Mouse (Mus musculus) thymus, postnatal 0 days (tissue): Measurements from ENCODE around the gene Pik3cd. TPM values are rescaled to one million over a fixed set of nuclear protein-coding genes. Genes with fewer than 3 reads are reported as not detected.
"Not testable (repeated sequence)": the region's sequence is repeated elsewhere in the genome, so short reads cannot be mapped to it uniquely, and the experiment has no call there.

ENCODE experiments used
- DNase-seq: peaks from one replicate; pipeline ENCODE4 v3.0.0-alpha.2; 2015; ENCODE audit warnings: low spot score
- polyA plus RNA-seq: library from polyadenylated mRNA; unstranded; fragments of >200 nt; fragmentation: Nextera tagmentation; extraction: Ambion mirVana; gene quantifications from 2 replicates; pipeline ENCODE4 v1.2.1, GENCODE M21; 2015

Pik3cd gene
- 27.5 and 31.2 TPM in 2 replicates for polyA plus RNA-seq

DNA sequence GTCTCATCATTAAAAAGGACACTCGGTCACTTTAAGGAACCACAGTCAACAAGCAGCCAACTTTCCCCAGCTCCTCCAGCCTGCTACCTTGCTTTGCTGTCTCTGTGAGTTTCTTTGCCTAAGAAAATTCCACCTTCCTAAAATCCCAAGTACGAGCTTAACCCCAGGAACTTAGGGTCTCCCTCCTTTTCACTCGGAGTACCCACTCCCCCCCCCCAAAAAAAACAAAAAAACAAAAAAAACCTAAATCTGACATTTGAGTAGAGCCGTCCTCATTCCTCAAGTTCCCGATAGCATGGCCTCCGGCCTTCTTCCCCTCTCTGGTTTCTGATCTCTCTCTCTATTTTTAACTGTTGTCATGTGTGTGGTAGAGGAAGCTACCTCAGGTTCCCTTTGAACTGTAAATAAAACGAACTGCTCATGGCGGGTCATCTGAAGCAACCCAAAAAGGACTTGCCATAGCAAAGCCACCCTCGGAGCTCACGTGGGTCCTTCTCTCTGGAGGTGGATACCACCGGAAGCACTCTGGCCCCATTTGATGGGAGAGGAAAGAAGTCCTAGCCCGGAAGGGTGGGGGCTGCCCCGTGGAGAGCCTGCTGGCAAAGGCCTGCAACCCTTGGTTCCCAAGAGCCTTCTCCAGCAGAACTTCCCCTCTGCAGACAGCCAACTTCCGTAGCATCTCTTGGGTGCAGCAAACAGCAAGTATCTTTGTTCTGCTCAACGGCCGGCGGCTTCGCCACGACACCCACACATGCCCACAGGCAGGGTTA, at the start of gene Pik3cd:
Gene Pik3cd (minus strand): TSS at position 362 of the 770 bp plus-strand sequence.
- peak; percentile 67 for DNase-seq

DNA sequence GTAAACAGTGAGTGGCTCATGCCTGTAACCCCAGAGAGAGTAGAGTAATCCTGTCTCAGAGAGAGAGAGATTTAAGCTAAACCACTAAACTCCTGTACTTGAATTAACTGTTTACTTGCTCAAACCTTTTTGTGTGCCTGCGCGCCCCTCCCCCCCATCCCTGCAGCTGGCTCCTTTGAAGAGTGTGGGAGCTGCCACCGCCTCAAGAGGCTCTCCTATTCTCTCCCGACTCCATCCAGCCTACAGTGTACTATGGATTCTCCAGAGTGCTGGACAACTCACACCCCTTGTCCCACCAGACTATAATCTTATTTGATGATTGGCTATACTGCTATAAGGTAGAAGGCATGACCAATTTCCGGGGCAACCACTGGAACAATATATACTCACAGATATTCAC, 48.3 kb upstream of the Pik3cd start:
- DNase-seq = no peak

DNA sequence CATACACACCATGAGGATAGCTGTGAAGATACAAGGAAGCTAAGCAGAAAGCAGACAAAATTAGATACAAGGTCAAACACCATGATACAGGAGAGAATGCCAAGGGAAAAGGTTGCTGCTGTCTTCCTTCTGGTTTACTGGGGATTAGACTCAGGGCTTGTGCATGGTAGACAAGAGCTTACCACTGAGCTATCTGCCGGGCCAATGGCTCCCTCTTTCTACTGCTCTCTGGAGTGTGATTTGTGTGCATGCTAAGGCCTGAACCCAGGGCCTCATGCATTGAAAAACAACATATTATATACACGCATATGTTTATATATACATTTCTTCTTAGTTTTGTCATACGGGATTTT, 47.3 kb upstream of the Pik3cd start:
- DNase-seq = not testable (repeated sequence)

DNA sequence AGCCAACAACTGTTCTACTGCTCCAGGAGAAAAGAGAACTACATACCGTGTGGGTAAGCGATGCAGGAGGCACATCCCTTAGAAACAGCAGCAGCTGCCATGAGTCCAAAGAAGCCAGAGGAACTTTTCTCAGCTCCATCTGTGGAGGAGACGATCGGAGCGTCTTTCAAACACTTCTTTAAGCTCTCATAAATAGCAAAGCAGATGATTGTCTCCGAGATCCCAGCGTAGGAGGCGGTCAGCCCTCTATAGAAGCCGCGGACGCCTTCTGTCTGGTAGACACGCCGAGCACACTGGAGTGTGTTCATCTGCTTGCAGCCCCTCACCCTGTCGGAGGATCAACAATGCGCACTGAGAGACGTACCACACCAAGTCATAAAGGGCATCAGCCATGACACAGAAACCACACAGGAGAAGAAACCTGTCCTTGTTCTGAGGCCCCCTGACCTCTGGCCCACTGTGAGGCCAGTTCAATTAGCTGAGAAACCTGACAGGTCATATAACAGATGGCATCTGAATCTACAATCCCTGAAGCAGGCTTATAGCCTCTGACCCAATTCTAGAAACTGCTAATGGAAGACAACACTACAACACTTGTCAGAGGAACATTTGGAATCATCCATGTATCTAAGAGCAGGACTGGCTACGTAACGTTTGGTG, 46.8 kb upstream of the Pik3cd start:
- no peak for DNase-seq

DNA sequence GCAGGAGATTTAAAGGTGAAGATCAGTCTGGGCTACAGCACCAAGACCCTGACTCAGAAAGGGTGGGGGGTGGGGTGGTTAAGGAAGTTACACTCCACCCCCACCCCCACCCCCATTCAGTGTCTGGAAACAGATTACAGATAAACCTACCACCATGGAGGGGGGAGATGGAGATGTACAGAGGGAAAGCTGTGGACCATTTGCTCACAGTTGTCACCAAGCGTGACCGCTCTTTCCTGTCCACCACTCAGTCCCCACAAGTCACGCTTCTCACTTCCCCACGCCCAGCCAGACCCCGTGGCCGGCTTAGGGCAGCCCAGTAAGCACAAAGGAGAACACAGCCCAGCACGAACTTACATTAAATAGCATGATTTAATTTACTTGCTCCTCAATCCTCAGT, 41.7 kb upstream of the Pik3cd start:
- DNase-seq = no peak

DNA sequence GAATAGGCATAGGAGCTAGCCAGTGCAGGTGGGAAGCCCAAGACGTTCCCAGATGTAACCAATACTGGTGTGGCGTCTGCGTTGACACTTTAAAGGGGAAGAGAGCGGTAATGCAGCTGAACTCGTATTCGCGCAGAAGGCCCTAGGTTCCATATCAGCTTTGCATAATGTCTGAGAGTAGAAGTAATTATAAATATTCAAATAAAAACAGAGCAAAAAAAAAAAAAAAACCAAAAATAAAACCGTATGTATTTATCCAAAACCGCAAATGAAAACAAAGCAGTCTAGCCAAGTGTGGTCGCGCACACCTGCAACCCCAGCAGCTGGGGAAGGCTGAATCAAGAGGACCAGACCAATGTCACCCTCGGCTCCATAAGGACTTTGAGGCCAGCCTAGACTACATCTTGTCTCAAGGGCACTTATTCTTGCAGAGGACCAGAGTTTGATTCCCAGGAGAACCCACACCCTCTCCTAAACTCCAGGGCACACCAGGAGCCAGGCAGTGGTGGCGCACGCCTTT, 39.7 kb upstream of the Pik3cd start:
- DNase-seq = no peak

DNA sequence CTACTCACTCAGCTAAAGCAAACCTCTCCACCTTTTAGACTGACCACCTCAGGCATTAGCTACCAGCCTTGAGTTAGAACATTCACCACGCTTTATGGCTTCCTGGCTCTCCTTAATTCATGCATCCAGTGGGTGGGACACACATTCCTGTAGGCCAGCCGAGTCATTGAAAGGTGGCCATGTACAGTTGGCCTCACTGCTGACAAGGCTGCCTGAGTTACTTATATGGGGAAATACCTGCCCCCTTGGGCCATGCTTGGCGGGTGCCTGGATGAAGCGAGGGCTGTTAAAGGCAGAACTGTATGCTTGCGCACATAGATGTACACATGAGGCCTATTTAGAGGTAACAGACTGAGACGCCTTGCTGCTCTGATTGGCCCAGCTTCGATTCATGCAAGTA, 37.9 kb upstream of the Pik3cd start:
- no peak for DNase-seq

DNA sequence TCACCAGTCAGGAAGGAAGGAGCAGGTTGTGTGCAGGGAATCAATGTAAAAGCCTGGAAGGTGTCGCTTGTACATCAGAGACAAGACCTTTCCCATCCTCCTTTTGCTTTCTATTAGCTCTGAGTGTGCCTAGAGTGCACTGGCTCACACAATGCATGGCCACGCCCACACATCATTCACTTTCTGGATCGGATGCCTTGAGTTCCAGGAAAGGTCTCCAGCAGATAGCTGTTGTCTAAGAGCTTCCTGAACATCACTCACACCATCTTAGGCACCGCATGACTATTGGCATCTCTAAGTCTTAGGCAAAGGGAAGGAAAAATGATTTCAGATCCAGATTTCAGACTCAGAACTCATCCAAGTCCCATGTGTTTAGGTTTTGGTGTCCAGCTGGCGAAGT, 37.1 kb upstream of the Pik3cd start:
- no peak for DNase-seq

DNA sequence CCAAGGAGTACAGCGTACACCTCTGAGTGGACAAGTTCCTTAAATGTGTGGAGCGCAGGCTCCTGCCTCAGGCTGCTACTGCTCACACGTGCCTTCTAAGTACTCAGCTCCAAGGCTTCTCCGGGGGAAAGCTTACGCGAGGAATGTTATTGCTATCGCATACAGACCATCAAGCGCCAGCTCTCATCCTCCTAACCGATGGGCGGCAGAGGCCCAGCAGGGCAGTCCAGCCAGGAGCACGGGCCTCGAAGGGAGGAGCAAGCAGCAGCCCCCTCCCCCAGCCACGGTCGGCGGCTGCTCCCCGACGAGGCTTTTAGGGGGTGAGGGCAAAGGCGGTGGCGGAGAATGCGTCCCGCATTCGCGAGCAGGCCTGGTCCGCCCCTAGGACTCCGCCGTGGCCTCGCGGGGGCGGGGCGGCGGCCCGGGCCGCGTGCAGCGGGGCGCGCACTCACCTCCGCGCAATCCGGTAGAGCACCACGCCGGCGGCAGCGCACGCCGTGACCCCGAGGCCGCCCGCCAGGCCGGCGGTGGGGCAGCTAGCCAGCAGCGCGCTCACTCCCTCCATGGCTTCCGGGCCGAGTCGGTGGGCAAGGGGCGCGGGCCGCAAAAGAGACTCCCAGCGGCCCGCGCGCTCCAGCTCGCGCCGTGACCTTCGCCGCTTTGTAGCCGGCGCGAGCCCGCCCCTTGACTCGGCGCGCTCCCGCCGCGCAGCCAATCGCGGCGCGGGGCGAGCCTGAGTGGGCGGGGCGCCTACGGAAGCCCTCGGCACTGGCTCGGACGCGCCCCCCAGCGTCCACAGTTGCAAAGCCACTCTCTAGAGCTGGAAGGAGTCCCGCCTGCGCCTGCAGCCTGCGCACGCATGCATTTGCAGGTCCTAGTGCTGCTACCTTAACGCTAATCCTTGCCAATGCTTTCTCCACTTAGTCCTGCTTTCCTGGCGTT, 35.3 kb upstream of the Pik3cd start, which contains the start of gene Tmem201:
Gene Tmem201 (minus strand): TSS at position 662 of the 942 bp plus-strand sequence.
- peak; percentile 97 for DNase-seq

DNA sequence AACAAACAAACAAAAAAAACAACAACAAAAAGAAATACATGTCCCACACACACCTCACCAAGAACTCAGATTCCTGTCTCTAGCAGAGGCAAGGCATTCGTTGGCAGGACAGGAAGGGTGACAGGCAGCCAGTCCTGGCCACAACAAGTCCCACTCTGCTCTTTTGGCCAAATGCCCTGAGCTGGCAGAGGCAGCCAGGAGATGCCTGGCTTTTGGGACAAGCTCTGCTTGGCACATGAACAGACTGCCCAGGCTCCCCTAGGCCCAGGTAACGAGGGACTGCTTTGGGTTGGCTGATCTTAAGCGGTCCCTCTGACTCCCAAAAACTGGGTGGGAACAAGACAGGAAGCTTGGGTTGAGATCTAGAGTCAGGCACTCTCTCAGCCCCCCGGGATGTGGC, 34.2 kb upstream of the Pik3cd start:
- no peak for DNase-seq

DNA sequence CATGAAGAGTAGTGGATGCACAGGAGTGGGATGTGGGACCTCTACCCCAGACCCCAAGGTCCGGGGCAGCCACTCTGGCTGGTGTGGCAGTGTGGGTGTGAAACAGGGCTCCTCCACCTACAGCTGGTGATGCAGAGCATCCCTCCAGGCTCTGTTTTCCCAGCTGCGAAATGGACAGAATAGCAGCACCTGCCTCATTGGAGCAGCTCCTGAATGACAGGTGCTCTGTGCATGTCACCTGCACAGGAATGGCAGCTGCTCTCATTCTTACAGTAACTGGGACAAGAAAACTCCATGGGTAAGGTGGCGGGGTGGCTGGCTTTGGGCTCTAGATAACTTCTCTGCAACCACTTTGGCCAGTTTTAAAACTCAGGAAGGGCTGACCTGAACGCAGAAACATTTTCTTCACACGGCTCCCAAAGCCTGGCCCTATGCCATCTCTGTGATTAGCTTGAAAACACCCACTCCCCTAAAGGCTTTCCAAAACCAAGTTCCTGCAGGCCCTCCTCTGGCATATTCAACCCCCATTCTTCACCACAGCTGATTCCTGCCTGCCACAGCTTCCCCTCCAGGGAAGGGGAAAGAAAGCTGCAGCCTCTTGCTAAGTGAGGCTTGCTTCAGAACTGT, 33.4 kb upstream of the Pik3cd start:
- DNase-seq = no peak

DNA sequence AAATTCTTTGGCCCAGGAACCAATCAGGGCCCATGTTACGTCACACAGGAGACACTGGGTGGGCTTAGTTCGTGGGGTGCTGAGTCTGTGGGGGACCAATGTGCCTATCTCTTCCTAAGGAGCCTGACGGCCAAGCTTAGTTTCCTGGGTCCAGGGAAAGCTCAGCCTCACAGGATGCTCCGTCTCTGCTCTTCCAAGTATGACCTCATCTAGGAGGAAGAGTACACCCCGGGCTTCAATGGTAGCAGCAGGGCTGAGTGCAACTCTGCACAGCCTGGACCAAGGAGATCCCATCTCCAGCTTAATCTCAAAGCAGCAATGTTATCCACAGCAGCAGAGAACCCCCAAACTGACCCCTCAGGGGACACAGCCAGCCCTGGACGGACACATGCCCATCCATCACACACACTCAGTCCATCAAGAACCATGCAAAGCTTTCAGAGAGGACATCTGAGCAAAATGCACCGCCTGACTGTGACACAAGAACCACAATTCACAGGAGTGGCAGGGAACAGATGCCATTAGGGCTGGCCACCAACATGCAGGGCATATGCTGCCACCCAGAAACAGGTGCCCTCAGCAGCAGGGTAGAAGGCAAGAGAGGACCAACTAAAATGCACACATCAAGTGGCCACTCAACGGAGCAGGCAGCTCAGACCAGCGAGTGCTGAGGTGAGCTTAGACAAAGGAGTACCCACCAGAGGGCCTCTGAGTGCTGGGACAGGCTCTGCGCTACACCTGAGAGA, 32.5 kb upstream of the Pik3cd start:
- no peak for DNase-seq

DNA sequence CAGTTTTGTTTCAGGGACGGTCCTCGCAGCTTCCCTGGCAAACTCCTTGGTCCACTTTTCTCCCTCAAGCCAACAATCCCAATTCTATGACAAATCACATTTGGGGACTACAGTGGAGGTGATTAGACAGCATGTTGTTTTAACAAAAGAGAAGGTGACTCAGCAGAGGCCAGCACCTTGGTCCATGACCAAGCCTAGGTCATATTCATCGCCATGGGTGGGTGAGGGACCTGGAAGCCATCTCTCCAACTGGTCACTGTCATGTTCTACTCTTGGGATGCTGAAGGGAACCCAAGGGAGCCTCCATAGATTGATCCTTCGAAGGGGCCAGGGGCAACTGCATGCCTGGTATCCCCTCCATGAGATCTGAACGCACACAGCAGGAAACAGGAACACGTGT, 31.9 kb upstream of the Pik3cd start:
- no peak for DNase-seq

DNA sequence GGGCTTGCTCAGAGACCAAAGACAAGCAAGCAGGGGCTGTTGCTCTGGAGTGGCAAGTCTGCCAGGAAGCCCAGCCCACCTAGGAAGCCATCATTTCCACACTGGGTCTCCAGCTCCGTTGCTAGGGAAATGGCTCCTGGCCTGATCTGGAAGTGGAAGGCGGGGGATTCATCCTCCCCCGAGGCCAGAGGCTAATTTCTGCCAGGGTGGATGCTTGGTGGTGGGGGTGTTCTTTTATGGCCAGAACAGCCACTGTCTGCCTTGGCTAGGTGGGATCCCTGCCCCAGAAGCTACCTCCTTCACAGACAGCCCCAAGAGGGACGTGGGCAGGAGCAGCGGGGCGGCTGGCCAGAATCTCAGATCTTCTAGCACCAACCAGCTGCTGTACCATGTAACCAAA, 31.4 kb upstream of the Pik3cd start:
- DNase-seq = no peak

DNA sequence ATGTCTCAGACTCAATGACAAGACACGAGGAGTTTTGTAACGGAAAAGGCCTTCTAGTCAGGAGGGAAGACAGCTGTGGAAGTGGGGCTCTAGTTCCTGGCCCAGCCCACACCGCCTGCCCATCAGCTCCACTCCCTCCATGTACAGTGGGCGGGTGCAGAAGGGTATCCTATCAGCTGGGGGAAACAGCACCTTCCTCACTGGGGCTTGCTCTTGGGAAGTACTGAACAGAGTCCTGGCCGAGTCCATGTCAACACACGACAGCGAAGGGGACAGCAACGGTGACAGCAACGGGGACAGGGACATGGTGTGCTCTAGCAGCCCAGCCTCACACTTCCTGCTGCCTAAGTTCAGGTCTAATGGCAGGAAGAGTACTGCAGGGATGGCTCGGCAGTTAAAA, 30.4 kb upstream of the Pik3cd start:
- DNase-seq = no peak

DNA sequence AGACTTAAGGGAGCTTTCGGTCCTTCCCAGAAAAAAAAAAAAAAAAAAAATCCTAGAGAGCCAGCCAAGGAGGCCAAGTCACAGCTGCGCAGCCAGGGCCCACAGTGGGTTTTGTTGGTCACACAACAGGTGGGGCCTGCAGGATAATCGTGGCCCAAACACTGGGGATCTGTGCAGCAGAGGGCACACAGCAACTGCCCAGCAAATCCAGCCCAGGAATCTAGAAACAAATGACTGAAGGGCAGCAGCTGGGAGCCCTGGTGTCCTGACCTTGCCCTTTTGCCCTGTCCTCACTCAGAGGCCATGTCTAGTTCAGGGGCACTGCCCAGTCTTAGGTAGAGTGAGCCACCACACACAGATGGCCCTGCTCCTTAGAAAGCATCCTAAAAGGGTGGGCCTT, 29.9 kb upstream of the Pik3cd start:
- no peak for DNase-seq

DNA sequence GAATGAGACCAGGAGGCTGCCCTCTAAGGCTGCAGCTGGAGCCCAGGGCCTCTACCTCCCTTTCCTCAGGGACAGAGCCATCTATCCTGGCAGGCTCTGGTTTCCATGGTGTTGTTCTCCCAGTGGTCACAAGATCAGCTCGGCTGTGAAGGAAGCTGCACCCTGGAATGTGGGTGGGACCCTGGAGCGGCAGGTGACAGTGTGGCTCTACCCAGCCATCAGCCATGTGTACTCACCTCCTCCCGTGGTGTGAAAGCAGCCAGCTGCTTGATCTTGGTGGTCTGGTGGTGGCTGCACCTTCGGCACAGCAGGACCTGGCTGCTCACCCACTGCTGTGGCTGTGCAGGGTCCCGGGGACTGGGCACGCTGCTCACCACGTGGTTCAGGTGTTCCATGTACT, 28.5 kb upstream of the Pik3cd start:
- DNase-seq = no peak

DNA sequence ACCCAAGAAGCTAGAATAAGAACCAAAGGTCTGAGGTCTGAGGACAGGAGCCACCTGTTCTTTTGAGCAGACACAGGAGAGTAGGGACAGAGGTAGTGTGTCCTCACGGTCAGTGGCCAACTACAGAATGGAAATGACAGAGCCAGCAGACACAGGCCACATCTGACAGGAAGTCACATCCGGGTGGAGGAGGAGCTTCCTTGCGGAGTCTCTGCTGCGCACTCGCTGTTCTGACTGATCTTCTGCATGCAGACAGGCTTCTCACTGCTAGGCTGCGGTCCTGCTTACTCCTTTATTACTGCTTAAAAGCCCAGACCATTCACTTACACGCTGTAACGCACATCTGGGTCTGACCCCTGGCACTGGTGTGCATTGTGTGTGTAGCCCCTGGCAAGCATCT, 26.4 kb upstream of the Pik3cd start:
- DNase-seq = no peak

DNA sequence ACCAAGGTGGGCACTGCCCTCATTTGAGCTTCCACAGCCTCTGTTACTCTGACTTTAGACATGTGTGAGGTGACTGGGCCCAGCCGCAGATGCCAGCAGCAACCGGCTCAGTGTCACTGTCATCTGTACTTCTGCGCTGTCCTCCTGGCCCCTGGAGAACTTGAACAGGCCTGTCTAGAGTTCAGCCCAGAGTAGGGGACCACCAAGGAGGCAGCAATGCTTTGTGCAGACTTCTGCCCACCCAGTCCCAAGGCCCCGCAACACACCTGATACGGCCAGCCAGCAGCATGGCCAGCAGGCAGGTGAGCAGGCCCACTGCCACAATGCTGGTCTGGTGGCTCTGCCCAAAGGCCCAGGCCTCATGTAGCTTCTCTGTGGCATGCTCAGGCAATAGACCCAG, 25.3 kb upstream of the Pik3cd start:
- no peak for DNase-seq

DNA sequence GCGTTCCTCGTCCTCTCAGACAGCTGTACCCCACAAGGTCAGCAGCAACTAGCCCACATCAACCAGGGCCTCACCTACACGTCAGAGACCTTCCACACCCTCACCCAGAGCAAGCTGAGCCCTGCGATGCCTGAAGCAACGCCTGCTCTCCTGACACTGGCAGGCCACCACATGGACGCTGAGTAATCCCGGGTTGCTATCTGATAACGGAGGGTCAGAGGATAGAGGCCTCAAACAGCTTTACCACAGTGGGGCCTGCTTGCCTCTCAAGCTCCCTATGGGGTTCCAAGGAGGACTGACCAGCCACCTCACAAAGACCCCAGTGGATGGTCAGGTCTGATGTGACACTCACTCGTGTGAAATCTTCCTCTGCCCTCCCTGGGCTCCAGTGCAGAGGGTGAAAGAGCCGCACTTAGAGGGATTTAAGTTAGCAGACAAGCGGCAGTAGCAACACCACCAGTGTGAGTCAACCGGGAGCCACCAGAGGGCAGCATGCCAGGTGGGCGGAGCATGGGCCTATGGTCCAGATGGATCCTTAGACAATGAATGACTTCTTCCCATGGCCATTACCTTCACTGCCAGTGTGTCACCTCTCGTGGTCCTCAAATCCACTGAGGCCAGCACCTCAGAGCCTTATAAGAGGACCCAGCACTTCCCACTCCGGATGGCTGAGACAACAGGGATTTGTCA, 23.4 kb upstream of the Pik3cd start:
- DNase-seq = peak; percentile 50
